Mouse (Mus musculus) lung, postnatal 25 days (tissue): ENCODE results near the gene Pde4d.

Experiments used
- DNase-seq: peaks from one replicate; pipeline ENCODE4 v3.0.0; 2022; ENCODE audit warnings: low spot score

Pde4d gene

DNA sequence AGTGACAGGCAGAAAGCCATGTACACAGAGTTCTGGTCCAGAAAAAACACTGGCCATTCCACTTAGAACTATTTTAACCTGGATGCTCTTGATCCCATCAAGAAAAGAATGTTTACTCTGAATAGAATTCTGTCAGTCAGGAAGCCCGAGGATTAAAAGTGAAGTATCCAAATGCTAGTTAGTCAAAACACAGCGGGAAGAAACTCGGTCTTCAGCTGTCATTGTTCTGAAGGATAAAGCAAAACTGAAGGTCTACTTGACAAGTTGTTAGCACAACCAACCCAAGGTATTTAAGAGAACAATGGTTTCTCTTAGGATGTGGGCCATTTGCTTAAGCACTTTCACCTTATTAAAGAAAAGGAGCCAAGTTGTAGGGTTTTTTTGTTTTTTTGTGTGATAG, 1327.2 kb downstream of the Pde4d start:
- DNase-seq: no peak

DNA sequence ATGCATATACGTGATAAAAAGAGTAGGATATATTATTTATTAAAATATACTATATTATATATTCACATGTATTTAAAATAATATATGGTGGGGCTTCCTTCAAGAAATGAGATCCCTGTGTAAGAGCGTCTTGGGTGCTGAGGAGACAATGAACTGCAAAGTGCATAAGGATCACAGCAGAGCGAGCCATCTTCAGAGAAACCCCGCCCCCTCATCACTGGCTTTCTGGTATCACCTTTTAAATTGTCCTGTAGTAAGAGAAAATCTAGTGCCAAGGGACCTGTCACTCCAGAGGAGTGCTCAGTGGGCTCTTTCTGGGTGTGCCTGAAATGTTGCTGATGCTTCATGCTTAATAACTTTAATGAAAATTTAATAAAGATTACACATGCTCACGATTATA, 1327.7 kb downstream of the Pde4d start:
- no peak for DNase-seq

DNA sequence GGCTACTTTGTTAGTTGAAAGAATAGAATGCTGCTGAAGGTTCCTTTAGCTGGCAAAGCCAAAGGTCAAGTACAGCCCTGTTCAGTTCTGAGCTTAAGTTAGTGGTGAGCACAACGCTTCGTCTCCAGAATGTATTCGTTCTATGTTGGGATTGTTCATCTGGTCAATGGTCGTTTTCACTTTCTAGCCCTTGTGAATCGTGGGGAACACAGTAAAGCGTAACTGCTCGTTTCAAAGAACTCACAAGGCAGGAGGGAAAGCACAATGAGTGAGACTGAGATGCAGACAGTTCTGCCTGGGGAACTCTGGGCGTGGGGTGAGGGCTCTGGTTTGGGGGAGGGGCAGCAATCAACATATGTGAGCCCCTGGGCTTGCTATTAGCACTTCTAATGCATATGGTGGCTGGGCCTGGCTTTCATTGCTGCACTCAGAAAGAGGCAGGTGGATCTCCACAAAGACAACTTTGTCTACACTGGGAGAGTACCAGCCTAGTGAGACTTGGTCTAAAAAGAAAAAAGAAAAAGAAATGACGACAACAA, 1328.6 kb downstream of the Pde4d start:
- DNase-seq: no peak

DNA sequence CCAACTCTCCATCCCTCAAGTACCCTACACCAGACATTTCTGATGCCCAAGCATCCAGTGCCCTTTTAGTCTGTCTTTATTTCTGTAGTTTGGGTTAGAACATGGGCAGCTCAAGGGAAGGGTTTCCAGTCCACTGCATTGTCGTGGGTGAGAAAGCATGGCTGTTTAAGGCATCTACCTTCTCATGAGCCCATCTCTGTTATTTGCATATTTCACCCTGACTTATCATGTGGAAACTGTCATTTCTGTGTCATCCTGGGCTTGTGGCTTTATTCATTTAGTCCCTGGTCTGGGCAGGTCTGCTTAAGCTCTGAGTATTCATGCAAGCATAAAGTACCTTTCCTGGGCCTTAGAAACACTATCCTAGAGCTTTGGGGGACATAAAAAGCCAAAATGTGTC, 1331.7 kb downstream of the Pde4d start:
- no peak for DNase-seq

DNA sequence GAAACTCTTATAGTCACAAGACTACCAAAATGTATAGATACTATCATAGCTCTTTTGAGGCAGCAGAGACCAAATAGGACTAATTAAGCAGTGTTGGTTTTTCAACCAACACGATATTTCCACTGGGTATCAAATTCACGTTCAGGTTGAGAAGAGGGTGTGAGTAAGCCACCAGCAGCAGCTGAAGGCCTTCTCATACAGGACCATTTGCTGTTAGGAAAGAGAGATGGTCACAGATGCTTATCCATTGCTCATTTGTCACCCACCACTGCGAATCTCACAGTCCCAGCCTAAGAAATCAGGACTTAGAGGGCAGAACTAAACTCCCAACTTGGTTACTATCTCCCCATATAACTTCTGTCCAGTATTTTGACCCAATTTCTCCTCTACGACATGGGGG, 1338.9 kb downstream of the Pde4d start:
- no peak for DNase-seq

DNA sequence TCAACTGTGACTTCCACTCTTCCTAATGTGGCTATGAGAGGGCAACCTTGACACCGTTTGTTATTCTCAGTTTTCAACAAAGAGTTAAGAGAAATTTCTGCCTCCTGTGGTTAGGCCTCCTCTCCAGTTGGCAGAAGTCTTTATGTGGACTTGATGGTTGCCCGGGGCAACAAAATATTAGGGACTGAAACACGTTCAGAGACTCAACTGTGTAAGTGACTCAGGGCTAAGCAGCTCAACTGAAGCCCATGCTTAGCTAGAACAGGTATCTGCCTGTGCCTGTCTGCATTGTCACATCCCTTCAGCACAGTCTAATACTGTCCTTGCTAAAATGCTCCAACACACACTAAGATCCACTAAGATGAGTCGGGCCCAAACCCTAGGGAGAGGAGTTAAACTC, 1339.4 kb downstream of the Pde4d start:
- peak; percentile 47 for DNase-seq

DNA sequence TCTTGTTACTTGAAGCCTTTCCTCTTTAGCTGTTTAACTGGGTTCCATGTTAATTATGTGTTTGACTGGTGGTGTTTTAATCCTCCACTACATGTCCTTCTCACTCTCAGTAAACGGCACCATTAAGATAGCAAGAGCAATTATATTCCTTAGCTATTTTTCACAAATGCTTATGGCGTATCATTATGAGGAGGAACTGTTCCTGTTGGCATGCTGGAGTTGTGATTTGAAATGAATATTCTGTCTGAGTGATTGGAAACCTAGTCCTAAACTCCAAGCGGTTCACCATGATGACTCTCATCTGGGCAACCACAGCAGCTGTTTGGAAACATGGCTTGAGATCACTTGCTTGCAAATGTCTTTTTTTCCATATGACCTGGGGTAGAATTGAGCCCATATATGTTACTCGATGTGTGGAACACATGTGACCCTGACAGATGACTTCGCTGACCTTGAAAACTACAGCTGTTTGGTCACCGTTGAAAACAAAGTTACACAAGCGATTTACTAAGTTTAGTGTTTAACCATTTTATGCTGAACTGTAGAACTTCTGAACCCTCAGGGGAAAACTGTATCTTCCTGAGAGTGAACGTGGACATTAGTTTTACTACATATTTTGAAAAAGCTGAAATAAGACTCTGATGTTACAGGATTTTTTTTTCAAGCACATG, 1340.4 kb downstream of the Pde4d start:
- DNase-seq: peak; percentile 26

DNA sequence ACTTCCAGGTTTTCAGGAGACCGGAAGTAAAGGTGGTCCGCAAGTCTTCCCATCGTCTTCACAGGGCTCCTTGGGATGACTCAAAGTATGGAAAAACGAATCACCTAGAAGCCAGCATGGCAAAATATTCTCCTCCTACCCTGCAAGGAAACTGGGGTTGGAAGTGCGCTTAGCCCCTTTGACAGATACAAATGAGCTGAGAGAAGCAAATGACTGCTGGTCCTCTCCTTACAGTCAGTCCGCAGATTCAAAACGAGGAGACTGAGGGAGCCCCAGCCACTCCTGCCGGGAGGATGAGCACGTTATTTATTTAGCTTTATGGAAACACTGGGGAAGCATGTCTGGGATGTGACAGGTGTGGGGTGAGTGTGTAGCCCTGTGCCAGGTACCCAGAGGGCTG, 1344.2 kb downstream of the Pde4d start:
- DNase-seq: no peak

DNA sequence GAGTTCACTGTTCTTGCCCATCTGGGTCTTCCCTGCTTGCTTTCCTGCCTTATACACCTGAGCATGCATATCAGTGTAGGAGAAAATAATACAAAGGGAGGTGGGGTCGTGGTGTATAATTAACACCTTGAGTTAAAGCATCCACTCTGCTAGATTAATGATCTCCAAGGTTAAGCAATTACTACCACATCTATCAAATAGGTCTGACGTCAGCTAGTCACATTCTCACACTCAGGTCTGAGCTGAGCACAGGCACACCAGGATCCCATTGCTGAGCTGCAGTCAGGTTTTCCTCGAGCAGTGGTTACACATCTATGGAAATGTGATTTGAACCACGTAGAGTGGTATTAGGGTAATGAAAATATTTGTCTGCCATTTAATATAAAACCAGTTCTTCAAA, 1348.9 kb downstream of the Pde4d start:
- no peak for DNase-seq

DNA sequence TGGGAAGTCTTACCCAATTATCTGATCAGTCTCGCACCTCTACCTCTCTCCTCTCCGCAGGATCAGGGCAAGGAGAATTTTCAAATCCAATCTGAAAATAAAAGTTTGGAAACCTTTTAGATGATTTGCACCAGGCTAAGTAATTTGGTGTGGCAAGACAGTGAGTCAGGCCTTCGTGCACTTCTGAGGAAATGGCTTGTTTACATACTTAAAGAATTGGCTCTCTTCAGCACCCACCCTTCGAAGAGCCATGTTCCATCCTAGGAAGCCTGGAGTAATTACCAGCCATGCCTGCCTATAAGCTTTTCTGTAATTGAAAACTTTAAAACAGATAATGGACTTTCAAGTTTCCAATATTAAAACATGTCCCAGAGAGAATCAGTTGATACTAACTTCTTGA, 1352.5 kb downstream of the Pde4d start:
- no peak for DNase-seq

DNA sequence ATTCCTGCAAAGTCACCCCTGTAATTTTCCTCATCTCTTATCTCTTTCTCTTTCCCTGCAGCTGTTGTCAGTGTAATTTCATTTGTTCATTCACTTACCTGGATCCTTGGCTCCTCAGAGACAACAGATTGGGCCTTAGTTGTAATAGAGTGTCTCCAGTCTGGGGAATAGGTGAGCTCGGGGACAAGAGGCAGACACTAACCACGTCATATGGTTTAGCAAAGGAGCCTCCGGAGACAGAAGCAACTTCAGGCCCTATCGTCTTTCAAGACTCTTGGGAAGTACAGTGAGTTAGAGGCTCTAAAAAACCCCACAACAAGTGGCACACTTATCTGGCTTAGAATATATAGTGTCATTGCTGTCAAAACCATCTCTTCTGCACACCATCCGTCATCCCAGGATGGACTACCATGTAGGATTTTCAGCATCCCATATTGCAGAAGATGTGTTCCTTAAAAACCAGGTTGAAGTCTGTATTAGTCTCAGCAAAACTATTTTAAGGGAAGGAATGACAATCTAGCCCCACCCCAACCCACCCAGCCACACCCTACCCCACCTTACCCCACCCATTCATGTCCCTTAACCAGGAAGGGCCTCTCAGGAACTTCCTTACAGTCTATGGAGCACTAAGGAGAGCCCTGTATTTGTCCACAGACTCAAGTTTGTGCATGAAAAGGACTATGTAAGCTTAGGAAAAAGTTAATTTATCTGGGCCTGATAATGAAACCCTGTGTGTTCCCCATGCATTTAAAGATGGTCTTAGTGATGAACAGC, 1356.6 kb downstream of the Pde4d start:
- no peak for DNase-seq

DNA sequence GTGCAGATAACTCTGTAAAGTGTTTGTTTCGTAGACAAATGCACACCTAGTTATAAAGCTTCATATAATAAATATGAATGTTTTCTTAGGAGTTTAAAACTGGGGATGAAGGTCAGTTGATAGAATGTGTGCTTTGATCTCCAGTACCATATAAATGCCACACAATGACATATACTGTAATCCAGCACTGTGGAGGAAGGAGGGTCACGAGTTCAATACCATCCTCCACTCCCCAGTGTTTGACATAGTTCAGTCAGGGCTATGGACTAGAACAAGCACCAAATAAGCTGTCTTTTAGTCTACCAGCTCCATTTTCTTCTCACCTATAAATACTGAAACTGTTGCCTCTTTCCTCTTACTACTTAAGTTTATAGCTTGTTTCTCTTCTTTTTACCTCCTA, 1357.3 kb downstream of the Pde4d start:
- no peak for DNase-seq

DNA sequence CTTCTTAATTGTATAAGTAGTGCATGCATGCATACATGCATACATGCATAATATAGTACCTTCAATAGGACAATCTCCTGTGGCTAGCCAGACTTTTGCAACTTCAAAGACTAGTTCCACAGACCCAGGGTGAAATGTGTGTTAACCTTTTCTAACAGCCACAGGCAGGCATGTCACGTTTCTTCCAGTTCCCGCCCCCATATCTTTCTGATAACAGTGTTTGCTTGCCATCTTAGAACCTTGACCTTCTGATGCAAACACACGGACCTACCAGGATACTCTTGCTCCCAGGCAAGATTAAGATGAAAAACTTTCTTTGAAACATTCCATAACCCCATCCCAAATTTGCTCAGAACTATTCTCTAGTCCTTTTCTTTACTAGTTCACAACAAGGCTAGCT, 1357.7 kb downstream of the Pde4d start:
- DNase-seq: no peak

DNA sequence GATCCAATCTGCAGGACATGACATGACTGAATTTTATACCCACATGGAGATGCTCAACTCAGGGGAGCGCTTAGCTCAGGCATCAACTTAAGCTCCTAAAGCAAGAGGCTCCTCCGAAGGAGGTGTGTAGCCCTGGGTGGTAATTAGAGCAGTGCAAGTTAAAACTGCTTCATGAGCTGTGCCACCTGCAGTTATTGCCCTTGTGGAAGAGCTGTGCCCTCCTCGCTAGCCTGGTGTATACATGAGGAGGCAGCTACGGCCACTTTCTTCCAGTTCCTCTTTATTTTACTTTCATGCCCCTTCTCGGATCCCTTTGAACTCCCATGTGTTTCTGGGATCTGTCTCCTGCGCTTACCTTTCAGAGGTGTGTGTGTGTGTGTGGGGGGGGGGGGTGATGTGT, 1358.3 kb downstream of the Pde4d start:
- DNase-seq: no peak

DNA sequence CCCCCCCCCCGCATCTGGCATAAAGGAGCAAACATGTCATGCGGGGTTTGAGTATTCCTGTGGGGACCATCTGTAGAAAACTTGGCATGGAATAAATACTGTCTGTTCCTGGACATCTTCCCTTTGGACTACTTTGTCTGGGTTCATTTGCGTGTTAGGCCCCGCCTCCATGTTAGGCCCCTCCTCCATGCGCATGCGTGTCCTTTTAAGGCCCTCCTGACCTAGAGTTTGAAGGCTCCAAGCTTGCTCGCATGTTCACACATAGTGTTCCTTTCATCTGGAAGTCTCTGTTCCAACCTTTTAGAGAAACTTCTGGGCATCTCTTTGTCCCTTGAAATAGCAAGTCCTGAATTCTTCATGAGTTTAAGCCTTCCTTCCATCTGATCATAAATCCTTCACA, 1359.2 kb downstream of the Pde4d start:
- no peak for DNase-seq

DNA sequence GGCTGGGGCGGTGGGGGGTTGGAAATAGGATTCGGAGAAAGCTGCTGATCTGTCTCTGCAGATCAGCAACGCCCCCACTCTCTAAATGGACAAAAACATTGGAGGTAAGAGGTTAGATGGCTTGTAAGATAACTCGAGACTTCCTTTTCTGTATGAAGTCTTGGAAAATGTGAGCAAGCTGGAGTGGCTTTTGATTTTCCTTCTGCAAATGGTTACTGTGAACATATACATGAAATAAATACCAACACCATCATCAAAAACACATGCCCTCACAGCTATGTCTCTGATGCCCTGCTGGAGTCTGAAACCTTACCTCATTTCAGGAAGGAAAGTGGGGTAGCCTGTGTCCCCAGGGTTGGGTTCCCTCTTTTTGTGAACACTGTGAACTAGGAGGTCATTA, 1359.9 kb downstream of the Pde4d start:
- DNase-seq: no peak

DNA sequence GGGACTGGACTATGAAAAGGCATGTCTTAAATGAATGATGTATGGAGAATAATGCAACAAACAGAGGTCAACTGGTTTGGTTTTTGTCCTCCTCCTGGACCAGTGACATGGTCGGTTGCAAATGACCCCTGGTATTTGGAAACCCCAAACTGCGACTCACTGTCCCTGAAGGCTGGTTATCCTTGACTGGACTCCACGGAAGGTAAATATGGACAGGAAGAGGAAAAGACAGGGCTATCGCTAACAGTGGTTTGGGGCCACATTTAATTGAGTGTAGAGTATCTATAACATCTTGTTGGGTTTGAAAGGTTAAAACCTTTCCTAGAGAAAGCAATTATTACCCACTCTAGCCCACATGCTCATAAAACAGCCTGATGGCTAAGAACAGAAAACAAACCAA, 1364.2 kb downstream of the Pde4d start:
- no peak for DNase-seq

DNA sequence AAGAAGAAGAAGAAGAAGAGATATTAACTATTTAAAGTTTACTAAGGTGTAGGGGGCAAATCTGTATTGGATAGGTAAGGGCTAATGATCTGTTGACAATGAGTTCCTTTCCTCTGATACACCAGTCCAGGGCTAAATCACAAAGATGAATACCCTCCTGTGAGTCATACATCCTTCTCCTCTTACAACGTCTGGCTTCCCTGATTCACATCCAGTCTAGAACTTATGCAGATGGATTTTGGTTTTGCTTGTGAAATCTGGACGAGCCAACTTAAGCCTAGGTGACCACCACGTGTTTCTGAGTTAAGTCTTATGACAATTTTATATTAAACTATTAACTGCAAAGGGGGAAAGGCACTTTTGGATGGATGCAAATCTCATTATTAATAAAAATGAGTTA, 1369.3 kb downstream of the Pde4d start:
- no peak for DNase-seq

DNA sequence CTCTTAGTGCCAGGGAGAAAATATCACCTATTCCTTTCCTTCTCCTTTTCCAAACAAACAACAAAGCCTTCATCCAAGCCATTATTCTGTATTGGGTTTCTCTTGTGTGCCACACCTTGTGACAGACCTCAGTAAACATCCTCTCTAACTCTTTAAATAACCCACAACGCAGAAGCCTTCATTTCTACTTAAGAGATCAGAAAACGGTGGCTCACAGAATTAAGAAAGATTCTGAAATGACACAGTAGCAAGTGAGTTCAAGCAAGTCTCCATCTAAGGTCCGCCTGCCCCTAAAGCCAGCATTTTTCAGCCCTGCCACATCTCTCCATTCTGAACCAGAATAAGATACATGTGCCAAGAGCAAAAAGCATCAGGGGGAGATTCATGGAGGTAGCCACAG, 1370.4 kb downstream of the Pde4d start:
- no peak for DNase-seq

DNA sequence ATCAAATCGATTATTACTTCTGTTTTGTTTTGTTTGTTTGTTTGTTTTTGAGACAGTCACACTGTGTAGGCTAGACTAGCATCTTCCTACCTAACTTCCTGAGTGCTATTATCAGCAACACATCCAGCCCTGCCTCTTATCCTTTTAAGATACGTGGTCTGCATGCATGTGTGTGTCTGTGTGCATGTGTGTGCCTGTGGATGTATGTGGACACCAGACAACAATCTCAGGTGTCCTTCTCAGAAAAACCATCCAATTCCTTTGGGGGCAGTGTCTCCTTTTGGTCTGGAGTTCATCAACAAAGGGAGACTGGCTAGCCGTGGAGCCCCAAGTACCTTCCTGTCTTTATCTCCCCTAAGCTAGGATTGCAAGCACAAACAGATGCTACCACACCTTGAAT, 1371.1 kb downstream of the Pde4d start:
- DNase-seq: no peak

DNA sequence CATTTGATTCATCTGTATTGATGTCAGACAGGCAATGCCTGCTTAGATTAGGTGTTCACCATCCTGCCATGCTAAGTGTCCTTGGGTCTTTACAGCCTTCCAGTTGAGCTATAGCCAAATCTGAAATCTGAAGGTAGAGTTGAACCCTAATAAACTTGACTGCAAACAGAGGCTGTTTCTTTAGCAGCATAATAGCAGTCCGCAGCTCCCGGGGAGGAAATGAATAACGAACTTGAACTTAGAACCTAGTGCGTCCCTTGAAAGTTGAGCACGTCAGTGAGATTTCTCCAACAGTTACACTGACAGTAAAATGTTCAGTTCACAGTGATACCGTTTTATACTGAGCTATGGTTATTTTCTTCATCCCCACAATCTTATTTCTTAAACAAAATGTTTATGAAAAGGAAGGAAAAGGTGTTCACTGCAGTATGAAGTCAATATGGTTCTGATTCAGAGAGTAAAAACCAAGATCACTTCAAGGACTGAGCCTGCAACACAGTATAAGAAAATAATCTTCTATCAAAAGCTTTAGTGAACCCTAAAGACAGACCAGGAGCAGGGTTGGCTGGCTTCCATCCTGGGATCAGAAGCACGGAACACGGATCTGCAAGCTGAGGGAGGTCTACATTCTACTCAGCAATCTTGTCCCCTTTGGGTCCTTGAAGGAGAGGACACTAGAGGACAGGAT, 1372.1 kb downstream of the Pde4d start:
- no peak for DNase-seq

DNA sequence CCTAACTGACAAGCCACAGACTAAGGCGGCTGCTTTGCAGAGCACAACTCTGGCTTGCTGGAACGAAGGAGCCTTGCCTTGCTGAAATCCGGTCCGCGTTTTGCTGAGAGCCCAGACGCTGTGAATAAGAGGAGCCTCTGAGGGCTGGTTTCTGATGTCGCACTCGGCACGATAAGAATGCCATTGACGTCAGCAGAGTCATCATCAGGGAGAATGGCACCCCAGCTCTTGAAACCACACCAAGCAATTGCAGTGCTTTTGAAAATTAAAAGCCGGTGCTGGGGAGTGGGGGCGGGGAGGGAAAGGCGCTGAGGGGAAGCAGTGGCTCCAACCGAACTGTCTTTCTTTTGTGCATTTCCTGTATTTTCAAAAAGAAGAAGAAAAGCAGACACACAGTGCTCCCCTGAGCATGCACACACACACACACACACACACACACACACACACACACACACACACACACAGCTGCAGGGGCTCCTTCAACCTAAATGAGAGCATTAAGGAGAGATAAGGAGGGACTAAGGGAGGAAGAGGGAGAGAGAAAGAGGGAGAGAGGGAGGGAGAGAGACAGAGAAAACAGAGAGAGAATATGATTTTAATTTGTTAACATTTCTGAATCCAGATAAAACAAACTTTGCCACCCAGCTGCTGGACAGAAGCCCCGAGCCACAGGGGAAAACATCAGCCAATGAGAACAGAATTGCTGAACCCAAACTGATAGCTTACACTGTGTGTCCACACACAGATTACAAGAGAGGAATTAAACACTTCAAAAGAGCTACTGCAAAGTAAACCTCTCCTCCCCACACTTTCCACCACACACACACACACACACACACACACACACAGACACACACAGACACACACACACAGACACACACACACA, 1372.9 kb downstream of the Pde4d start:
- DNase-seq: peak; percentile 96
